Mouse (Mus musculus) thymus, adult 2 months (tissue): ENCODE measurements around the gene Tmem8b.

ENCODE experiments used
- CTCF ChIP-seq: fragments of 200-500 bp; IDR thresholded peaks from 2 replicates; pipeline ENCODE4 v1.5.1; 2012; ENCODE audit warnings: mild to moderate bottlenecking, control low read depth, low read length, moderate library complexity, borderline replicate concordance; ENCODE audit not compliant: control insufficient read depth, poor library complexity, insufficient read depth; ENCODE audit errors: extremely low read depth
- POLR2A ChIP-seq: fragments of 200-500 bp; IDR thresholded peaks from 2 replicates; pipeline ENCODE4 v1.6.1; 2012; ENCODE audit warnings: mild to moderate bottlenecking, low read length, control low read depth, moderate library complexity; ENCODE audit not compliant: control insufficient read depth, poor library complexity, insufficient read depth; ENCODE audit errors: extremely low read depth

- TF ChIP-seq CTCF: no peak
- TF ChIP-seq POLR2A: no peak
Measured at GRCm38 (mm10) chr4:43629106-43629817, 39.5 kb upstream of the Tmem8b start.
